Mouse (Mus musculus) urinary bladder, adult 18-20 months (tissue): ENCODE measurements around the gene Adcy10.

Experiments
- DNase-seq, 2 experiments: peaks; one replicate each; pipeline ENCODE4 v3.0.0; 2022; ENCODE audit warnings: low spot score in 2 of 2, mixed read lengths in 2 of 2

Gene Adcy10

GRCm38 (mm10) chr1:165536079-165536675 is 51.2 kb downstream of the Adcy10 start:
- DNase-seq = no peak

DNA sequence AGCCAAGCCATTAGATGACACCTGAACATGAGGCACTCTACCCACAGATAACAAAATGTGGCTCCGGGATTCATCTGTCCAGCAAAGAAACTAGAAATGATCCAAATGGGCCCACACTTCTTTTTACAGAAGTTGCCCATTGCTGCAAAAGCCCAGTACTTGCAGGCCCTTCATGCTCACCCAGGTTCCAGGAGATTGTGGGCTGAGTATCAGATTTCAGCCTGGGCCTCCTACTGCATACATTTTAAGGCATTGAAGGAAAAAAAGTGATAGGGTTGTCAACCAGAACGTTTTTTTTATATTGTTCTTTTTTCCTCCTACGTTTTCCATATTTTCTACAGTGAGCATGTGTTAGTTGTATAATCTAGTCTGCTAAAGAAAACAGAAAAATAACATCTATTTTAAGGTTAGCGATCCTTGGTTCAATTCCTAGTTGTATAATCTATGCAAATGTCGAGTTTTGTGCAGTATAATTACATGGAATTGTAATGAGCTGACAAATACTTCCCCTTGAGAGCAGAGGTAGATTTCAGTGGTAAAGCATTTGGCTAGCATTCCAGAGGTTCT is 52.3 kb downstream of the Adcy10 start:
- no peak for DNase-seq

DNA sequence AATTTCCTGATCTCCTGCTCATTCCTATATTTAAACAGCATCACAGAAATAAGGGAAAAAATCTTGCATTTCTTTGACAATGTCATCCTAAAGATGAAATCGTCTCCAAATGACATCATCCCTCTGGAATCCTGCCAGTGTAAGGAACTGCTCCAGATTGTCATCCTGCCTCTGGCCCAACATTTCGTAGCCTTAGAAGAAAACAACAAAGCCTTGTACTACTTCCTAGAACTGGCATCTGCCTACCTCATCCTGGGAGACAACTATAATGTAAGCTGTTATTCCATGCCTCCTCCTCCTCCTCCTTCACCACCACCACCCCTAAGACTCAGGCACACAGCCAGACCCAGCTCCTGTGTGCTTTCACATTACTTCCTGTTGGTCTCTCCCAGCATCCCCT is 71.7 kb downstream of the Adcy10 start:
- no peak for DNase-seq

DNA sequence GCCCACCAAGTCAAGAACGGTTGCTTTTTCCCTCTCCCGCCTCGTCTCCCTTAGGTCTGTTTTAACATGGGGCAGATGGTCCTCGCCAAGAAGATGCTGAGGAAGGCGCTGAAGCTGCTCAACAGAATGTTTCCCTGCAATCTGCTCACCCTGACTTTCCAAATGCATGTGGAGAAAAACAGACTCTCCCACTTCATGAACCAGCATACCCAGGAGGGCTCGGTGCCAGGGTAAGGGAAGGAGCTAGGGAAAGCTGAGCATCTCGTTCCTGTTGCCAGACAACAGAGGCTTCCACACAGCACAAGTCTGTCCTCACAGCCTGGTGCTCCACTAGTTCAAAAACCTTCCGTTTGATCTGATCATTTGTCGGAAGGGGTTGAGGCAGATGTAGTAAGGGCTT is 74.1 kb downstream of the Adcy10 start:
- DNase-seq = no peak

GRCm38 (mm10) chr1:165565283-165565682 is 80.3 kb downstream of the Adcy10 start:
- no peak for DNase-seq

- DNase-seq = no peak
Observed at GRCm38 (mm10) chr1:165567466-165567865, 82.5 kb downstream of the Adcy10 start.

GRCm38 (mm10) chr1:165576005-165576404 is 91.0 kb downstream of the Adcy10 start:
- DNase-seq = no peak

GRCm38 (mm10) chr1:165576459-165577112 is 91.6 kb downstream of the Adcy10 start:
- DNase-seq = no peak

- DNase-seq = no peak
Observed at GRCm38 (mm10) chr1:165579332-165579731, 94.3 kb downstream of the Adcy10 start.

GRCm38 (mm10) chr1:165581255-165581654 is 96.3 kb downstream of the Adcy10 start:
- no peak for DNase-seq

DNA sequence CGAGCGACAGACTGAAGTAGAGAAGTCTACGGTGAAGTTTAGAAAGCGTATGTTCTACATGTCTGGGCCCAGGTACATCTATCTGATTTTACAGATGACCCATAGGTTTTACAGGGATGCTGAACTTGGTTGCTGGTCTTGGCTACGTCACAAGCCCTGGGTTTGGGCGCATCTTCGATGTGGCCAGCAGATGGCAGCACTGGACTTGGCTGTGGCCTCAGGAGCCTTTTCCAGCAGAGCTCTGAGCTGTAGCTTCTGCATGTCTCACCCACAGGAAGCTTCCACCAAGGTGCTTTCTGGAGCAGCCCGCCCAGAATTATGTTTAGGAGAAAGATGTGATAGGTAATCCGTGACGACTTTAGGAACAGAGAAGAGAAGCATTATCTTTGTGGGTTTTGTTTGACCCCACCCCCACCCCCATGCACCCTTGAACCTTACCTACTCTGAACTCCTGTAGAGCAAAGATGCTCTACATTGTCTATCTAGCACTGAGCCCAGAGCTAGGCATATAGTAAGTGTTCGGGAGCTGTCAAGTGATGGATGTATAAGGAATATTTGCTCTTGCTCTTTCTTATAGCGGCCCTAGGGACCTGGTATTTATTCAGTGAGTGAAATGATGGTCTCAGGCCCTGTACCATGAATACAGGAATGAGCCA is 98.7 kb downstream of the Adcy10 start:
- peak; percentile 77 to 80 for DNase-seq

GRCm38 (mm10) chr1:165585389-165586104 is 100.6 kb downstream of the Adcy10 start:
- DNase-seq = no peak

DNA sequence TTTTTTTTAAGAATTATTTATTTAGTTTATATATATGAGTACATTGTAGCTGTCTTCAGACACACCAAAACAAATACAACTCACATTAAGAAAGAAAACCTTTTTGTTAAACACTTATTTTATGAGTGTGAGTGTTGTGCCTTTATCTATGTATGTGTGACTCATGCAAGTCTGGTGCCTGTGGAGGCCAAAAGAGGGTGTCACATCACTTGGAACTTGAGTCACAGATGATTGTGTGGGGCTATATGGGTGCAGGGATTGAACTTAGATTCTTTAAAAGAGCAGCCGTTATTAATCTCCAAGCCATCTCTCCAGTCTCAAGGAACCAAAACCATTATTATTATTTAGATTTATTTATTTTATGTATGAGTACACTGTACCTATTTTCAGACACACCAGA is 101.4 kb downstream of the Adcy10 start:
- DNase-seq = no peak

- no peak for DNase-seq
Observed at GRCm38 (mm10) chr1:165587845-165588244, 102.9 kb downstream of the Adcy10 start.

DNA sequence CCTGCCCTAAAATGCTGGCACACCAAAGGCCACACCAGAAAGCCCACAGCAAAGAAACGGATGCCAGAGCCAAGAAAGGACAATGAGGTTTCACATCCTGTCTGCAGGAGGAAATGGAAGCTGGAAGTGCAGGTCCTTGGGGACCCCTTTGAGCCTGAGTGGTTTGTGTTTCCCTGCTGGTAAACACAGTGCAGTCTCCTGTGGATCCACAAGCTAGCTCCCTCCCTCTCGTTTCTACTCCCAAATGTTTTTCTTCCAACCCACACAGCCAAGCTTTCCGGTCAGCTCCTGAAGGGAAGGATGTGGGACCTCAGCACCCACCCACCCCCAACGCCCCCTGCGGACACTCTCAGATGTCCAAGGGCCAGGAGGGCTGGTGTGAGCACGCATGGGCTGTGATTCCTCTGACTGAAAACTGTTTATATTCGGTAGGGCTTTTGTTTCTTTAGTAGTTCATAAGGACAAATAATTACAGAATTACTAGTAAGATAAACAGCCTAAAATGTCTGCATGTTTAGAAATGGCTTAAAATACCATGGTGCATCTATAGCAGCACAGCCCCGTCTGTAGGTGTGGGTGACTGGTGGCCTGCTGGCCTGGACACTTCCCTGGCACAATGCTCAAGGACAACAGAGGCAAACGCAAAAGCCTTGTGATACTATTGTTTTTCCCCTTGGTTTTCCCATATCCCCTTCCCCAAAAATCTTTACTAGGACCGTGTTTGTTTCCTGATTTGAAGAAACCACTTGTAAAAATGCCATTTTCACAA is 104.5 kb downstream of the Adcy10 start:
- DNase-seq = no peak

- no peak for DNase-seq
Observed at GRCm38 (mm10) chr1:165590760-165591159, 105.8 kb downstream of the Adcy10 start.

DNA sequence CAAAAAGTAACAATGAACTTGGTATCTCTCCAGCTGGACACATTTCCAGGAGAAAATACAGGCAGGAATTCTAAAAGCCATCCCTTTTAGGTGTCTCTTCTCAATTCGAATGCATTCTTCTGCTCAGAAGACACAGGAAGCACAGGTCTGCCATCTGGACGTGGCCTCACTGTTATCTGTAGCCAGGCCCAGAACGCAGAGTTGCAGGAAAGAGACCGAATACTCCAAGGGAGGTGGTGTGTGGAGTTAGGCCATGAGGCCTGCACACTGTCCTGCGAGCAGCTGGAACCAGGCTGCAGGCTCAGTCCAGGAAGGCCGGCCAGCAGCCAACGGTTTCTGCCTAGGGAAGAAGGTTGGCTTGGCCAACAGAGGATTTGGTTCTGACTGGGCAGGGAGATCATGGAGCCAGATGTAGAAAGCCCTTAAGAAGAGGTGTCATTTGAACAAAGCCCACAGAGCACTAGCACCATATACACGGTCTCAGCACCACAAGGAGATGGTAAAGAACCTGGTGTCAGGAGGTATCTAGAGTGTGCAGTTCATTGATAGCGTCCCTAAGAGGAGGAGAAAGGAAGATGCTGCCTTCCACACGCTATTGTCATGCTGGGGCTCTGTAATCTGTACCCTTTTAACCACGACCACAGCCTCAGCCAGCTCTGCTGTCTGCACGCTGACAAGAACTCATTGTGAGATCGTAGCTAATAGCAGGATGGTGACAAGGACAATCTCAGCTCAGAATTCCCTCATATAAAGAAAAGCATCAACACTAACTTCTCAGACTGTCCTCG is 107.5 kb downstream of the Adcy10 start:
- no peak for DNase-seq

- no peak for DNase-seq
Observed at GRCm38 (mm10) chr1:165594699-165595421, 109.9 kb downstream of the Adcy10 start.

- DNase-seq = no peak
Observed at GRCm38 (mm10) chr1:165601775-165602280, 116.8 kb downstream of the Adcy10 start.

DNA sequence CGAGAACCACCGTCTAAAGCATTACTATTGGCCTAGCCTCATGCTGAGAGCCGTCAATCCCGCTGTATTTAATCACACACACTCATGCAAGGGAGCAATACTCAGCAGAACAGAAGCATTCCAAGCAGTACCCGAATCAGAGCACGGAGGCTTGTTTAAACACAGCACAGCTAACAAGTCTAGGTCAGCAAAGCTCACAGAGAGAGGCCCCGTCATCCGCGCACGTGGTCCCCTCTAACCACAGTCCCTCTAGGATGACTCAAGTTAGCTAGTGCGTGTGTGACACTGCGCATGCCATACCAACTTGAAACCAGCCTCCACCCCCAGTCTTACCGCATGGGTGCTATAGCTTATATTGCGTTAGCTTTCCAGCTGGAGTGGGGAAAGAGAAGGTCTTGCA is 118.2 kb downstream of the Adcy10 start:
- DNase-seq = no peak
